Mouse (Mus musculus) testis, adult 2 months (tissue): ENCODE results near the gene Spast. TPM values are rescaled to one million over a fixed set of nuclear protein-coding genes. Genes with fewer than 3 reads are reported as not detected.
A peak's percentile ranks its signal among the peaks of the same experiment; 100 is the strongest.
"Not testable (repeated sequence)": the region's sequence is repeated elsewhere in the genome, so short reads cannot be mapped to it uniquely, and the experiment has no call there.

ENCODE experiments used
- H3K27ac ChIP-seq: fragments of 200-500 bp; 2 replicates; pipeline ENCODE4 v1.5.1; 2012; ENCODE audit warnings: low read depth, low read length; ENCODE audit not compliant: control insufficient read depth, insufficient read depth
- H3K27me3 ChIP-seq: fragments of 200-500 bp; 2 replicates; pipeline ENCODE4 v1.6.1; 2012; ENCODE audit warnings: mild to moderate bottlenecking, low read length, moderate library complexity; ENCODE audit not compliant: control insufficient read depth, insufficient read depth
- H3K36me3 ChIP-seq: fragments of 200-500 bp; 2 replicates; pipeline ENCODE4 v1.6.1; 2012; ENCODE audit warnings: mild to moderate bottlenecking, low read length; ENCODE audit not compliant: control insufficient read depth, insufficient read depth
- H3K4me1 ChIP-seq: fragments of 200-500 bp; 2 replicates; pipeline ENCODE4 v1.6.1; 2012; ENCODE audit warnings: low read length; ENCODE audit not compliant: control insufficient read depth, insufficient read depth
- H3K4me3 ChIP-seq: fragments of 200-500 bp; 2 replicates; pipeline ENCODE4 v1.5.1; 2012; ENCODE audit warnings: low read depth, mild to moderate bottlenecking, low read length, moderate library complexity, mixed read lengths; ENCODE audit not compliant: control insufficient read depth
- CTCF ChIP-seq: fragments of 200-500 bp; IDR thresholded peaks from 2 replicates; pipeline ENCODE4 v1.5.1; 2012; ENCODE audit warnings: low read depth, mild to moderate bottlenecking, inconsistent platforms, low read length, moderate library complexity; ENCODE audit not compliant: control insufficient read depth, insufficient read depth, insufficient replicate concordance
- POLR2A ChIP-seq: fragments of 200-500 bp; IDR thresholded peaks from 2 replicates; pipeline ENCODE4 v1.6.1; 2012; ENCODE audit warnings: low read depth, mild to moderate bottlenecking, inconsistent platforms, low read length, moderate library complexity; ENCODE audit not compliant: control insufficient read depth
- polyA plus RNA-seq: library from polyadenylated mRNA; depleted of rRNA; stranded (reverse); fragments of >200 nt; gene quantifications from 2 replicates; pipeline ENCODE4 v1.2.3, GENCODE M21; 2012

Gene Spast
- polyA plus RNA-seq, 1 experiment = 22.0 TPM

DNA sequence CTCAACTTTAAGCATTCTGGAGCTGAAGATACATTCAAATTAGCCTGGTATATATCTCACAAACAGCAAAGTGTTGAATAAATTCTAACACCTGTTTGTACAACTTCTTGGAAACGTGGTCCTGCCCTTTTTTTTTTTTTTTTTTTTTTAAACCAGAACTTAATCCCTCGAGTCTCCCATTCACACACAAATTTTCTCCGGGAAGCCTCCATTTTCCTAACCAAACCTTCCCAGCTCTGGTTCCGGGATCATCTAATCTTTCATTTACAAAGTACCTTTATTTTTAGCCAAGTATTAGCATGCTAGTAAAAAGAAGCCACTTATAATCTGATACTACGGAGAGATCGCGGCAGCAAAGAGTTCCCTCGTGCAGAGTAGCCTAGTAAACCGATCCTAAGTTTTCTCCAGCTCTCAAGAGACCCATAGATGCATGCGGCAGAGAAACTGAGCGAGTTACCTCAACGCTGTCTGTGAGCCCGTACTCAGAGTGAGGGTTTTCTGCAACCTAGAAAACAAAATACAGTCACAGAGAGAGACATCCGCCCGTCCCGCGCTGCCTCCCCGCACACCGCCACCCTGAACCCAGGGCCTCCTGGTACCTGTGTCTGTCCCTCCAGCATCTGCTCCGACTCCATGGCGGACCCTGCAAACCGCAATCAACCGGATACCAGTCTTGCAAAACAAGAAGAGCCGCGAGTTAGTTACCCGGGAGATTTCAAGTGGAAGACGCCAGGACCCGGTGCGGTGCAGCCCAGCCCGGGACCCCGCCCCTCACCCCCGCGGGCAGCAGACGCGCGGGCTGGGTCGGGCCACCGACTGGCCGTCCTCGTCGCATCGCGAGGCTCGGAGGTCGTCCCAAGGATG, 23.1 kb upstream of the Spast start:
- peaks cover 1% of the 10 kb centered on the region; the same call in 1 of the 2 replicates for H3K36me3 ChIP-seq
- peaks cover 3% of the 10 kb centered on the region for H3K4me1 ChIP-seq
- H3K27ac ChIP-seq = peak overlapping the region; percentile 92
- H3K27me3 ChIP-seq = no peaks in the 10 kb centered on the region
- TF ChIP-seq POLR2A (no peak), CTCF (no peak)
- H3K4me3 ChIP-seq = peak overlapping the region; percentile 97

DNA sequence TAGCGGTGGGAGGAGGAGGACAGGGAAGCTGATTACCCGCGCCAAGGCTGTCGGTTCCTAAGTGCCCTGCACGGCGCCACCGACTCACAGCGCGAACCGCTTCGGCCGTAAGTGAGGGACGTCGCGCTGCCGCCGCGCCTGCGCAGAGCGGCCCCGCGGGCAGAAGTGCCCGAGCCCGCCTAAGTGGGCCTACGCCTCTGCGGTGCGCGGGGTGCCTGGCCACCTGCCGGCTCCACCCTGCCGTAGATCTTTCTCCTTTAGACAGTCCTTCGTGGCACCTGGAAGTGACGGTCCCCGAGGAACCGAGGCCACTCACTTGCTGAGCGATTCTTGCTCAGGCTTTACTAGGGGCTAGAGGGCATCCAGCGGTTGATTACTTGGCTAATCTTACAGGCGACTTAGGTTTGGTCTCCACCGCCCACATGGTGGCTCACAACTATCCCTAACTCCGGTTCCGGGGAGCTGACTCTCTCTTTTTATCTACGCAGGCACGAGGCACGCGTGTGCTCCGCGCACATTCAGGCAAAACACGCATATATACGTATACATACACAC, 22.4 kb upstream of the Spast start:
- Histone ChIP-seq H3K27me3 (no peaks in the 10 kb centered on the region), H3K27ac (peak overlapping the region; percentile 92), H3K4me3 (peak overlapping the region; percentile 97), H3K36me3 (peaks cover 1% of the 10 kb centered on the region; the same call in 1 of the 2 replicates), H3K4me1 (peaks cover 3% of the 10 kb centered on the region)
- TF ChIP-seq CTCF (no peak), POLR2A (peak; percentile 95)

DNA sequence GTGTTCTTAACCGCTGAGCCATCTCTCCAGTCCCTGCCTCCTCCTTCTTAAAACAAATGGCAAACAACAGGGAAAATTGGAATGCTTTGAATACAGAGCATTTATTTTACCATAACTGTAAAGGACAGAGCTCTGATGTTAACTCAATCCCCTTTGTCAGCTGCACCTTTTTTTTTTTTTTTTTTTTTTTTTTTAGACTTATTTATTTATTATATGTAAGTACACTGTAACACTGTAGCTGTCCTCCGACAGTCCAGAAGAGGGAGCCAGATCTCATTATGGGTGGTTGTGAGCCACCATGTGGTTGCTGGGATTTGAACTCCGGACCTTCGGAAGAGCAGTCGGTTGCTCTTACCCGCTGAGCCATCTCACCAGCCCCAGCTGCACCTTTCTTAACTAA, 20.1 kb upstream of the Spast start:
- H3K4me3 ChIP-seq = no peak overlapping the region
- TF ChIP-seq POLR2A (no peak), CTCF (no peak)
- H3K27me3 ChIP-seq = no peaks in the 10 kb centered on the region
- no peaks in the 10 kb centered on the region for H3K36me3 ChIP-seq
- H3K4me1 ChIP-seq = peaks cover 3% of the 10 kb centered on the region
- H3K27ac ChIP-seq = no peak overlapping the region

DNA sequence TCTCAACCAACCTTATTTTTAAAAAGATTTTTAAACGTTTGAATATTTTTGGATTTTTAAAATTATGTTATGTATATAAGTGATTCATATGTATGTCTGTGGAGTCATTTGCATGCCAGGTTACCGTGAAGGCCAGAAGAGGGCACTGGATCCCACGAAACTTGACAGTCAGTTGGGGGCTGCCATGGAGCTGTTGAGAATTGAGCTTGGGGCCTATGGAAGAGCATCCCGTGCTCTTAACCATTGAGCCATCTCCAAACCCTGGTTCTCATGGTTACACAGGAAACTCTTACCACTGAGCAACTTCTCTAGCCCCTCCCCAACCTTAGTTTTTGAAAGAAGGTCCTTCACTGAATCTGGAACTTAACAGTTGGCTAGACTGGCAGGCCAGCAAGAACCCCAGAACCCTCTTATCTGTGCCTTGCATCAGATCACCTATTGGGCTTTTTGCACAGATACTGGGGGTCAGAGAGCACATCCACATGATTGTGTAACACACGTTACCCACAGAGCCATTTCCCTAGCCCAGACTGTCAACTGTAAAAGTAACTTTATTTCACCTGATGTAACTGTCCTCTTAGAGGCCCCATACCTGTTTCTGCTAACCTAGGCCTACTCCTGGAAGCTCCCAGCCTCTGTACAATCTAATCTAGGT, 16.3 kb upstream of the Spast start:
- H3K27ac ChIP-seq = no peak overlapping the region
- TF ChIP-seq POLR2A (no peak), CTCF (no peak)
- H3K4me3 ChIP-seq = peak overlapping the region; percentile 76
- no peaks in the 10 kb centered on the region for H3K4me1 ChIP-seq
- no peaks in the 10 kb centered on the region for H3K27me3 ChIP-seq
- no peaks in the 10 kb centered on the region for H3K36me3 ChIP-seq

DNA sequence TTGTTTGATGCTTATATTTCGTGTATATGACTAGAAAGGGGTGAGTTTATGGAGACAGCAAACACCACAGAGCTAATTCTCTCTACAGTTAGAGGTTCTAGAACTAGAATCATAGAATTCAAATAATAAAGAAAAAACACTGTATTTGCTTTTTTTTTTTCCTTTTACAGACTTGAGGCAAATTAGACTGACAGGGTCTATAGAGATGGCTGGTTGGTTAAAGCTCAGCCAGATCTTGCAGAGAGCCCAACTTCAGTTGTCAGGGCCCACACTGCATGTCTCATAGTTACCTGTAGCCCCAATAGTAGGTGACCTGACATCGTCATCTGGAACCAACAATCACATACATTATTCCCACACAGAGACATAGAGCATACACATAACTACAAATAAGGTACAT, 14.9 kb upstream of the Spast start, which contains the start of gene Dpy30:
Gene Dpy30, minus strand, starts transcription at position 101 of the 400 bp plus-strand sequence.
- Histone ChIP-seq H3K4me1 (no peaks in the 10 kb centered on the region), H3K36me3 (no peaks in the 10 kb centered on the region), H3K27ac (no peak within 1 kb of the TSS), H3K27me3 (no peaks in the 10 kb centered on the region), H3K4me3 (peak within 1 kb of the TSS; percentile 76)
- TF ChIP-seq CTCF = no peak
- no peak for TF ChIP-seq POLR2A

DNA sequence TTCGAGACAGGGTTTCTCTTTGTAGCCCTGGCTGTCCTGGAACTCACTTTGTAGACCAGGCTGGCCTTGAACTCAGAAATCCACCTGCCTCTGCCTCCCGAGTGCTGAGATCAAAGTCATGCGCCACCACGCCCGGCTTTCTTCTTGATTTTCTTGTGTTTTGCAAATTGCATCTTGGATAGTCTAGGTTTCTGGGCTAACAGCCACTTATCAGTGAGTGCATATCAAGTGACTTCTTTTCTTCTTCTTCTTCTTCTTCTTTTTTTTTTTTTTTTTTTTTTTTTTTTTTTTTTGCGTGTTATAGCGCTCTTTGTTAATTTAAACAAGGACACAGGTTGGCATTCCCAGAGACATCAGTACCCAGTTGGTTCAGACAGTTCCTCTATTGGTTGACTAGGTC, 11.6 kb upstream of the Spast start:
- not testable (repeated sequence) for H3K27ac ChIP-seq, H3K4me1 ChIP-seq, H3K36me3 ChIP-seq, H3K27me3 ChIP-seq, H3K4me3 ChIP-seq

DNA sequence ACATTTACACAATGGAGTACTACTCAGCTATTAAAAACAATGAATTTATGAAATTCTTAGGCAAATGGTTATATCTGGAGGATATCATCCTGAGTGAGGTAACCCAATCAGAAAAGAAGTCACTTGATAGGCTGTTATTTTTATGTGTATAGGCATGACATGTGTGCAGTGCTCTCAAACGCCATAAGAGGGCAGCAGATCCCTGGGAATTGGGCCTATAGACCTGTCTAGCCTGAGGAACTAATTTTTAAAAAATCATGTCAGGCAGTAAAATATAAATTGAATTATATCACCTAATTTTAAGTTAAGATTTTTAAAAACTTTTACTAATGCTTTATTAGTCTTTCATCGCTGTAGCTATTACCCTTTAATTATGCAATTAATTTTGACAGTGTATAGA, 10.6 kb upstream of the Spast start:
- H3K27me3 ChIP-seq, H3K36me3 ChIP-seq, H3K4me1 ChIP-seq, H3K4me3 ChIP-seq, H3K27ac ChIP-seq: not testable (repeated sequence)
- peak; percentile 19; the same call in 1 of the 2 replicates for TF ChIP-seq CTCF
